Mouse (Mus musculus): ENCODE measurements around the gene Klhl1. TPM values are rescaled to one million over a fixed set of nuclear protein-coding genes. Genes with fewer than 3 reads are reported as not detected.

Klhl1 gene
- polyA plus RNA-seq (2012; ENCODE audit: low replicate concordance) = not detected in 2 replicates

GRCm38 (mm10) chr14:96518954-96519682 lies at the start of gene Klhl1:
Gene Klhl1 (minus strand): TSS chr14:96519102.

Measured in hematopoietic multipotent progenitor cell, adult 10-12 weeks (in vitro differentiated cells).